Mouse (Mus musculus) heart, adult 10 weeks (tissue): ENCODE measurements around the gene Prcc. TPM values are rescaled to one million over a fixed set of nuclear protein-coding genes. Genes with fewer than 3 reads are reported as not detected.

Experiments
- polyA plus RNA-seq: library from polyadenylated mRNA; stranded (reverse); fragments of 350-450 nt; fragmentation: Illumina TruSeq; extraction: RNeasy Lipid Tissue Mini Kit (QIAGEN cat#74804); gene quantifications from one replicate; pipeline ENCODE4 v1.2.3, GENCODE M21; 2014; ENCODE audit warnings: low read depth, low replicate concordance

Gene Prcc
- polyA plus RNA-seq: 34.4 TPM

GRCm38 (mm10) chr3:87885281-87886003 is at the start of gene Prcc:
Prcc (minus strand) TSS chr3:87885608.

GRCm38 (mm10) chr3:87930078-87930795 is 44.8 kb upstream of the Prcc start, which contains the start of the genes Isg20l2 and Rrnad1:
Isg20l2 (plus strand) TSS chr3:87930314.
Rrnad1 (minus strand) TSS chr3:87930717.

GRCm38 (mm10) chr3:87919336-87920108 is 34.1 kb upstream of the Prcc start, which contains the start of gene Mrpl24:
Mrpl24 (plus strand) TSS chr3:87919506.

GRCm38 (mm10) chr3:87905880-87906485 is 20.6 kb upstream of the Prcc start, which contains the start of gene Hdgf:
Hdgf (plus strand) TSS chr3:87906321.

GRCm38 (mm10) chr3:87846650-87847110 is 38.7 kb downstream of the Prcc start, which contains the start of gene Sh2d2a:
Sh2d2a (plus strand) TSS chr3:87846755.

GRCm38 (mm10) chr3:87824206-87824605 is 61.2 kb downstream of the Prcc start, which contains the start of gene Pear1:
Pear1 (minus strand) TSS chr3:87824306.

Other genes with a start within 250 kb of the Prcc start
- gene Lrrc71, start 137.0 kb downstream of the Prcc start, polyA plus RNA-seq: 0.37 TPM
- gene Ntrk1, start 90.4 kb downstream of the Prcc start, polyA plus RNA-seq: 0.16 TPM
- not detected for gene Insrr, start 88.7 kb downstream of the Prcc start, polyA plus RNA-seq
- 18.5 TPM for gene Pear1, start 61.3 kb downstream of the Prcc start, polyA plus RNA-seq
- 0.18 TPM for gene Sh2d2a, start 38.9 kb downstream of the Prcc start, polyA plus RNA-seq
- 135 TPM for gene Hdgf, start 20.7 kb upstream of the Prcc start, polyA plus RNA-seq
- gene Mrpl24, start 33.9 kb upstream of the Prcc start, polyA plus RNA-seq: 110 TPM
- gene Isg20l2, start 44.7 kb upstream of the Prcc start, polyA plus RNA-seq: 11.3 TPM
- gene Rrnad1, start 45.1 kb upstream of the Prcc start, polyA plus RNA-seq: 18.8 TPM
- not detected for gene Crabp2, start 63.1 kb upstream of the Prcc start, polyA plus RNA-seq
- gene Nes, start 85.5 kb upstream of the Prcc start, polyA plus RNA-seq: 19.9 TPM
- not detected for gene Bcan, start 114.6 kb upstream of the Prcc start, polyA plus RNA-seq
- not detected for gene Hapln2, start 142.0 kb upstream of the Prcc start, polyA plus RNA-seq
- gene Gpatch4, start 157.5 kb upstream of the Prcc start, polyA plus RNA-seq: 19.7 TPM
- 88.9 TPM for gene Naxe, start 172.9 kb upstream of the Prcc start, polyA plus RNA-seq
- not detected for gene Ttc24, start 192.7 kb upstream of the Prcc start, polyA plus RNA-seq
- gene Iqgap3, start 196.4 kb upstream of the Prcc start, polyA plus RNA-seq: 0.34 TPM